Mouse (Mus musculus): Measurements from ENCODE around the gene Epb41l5. TPM values are rescaled to one million over a fixed set of nuclear protein-coding genes. Genes with fewer than 3 reads are reported as not detected.
A peak's percentile ranks its signal among the peaks of the same experiment; 100 is the strongest.

The Epb41l5 gene
- total RNA-seq, 2 experiments from 2014 or later = 2.7 to 3.6 TPM

- intact Hi-C loops (cut with DNase I) = no loop called here
- DNase-seq = no peak
Observed at GRCm38 (mm10) chr1:119539252-119539651, 109.5 kb downstream of the Epb41l5 start.

GRCm38 (mm10) chr1:119537651-119538050 lies 111.1 kb downstream of the Epb41l5 start:
- intact Hi-C loops (cut with DNase I) = no loop called here
- no peak for DNase-seq

- no peak for DNase-seq
- intact Hi-C loops (cut with DNase I) = no loop called here
Observed at GRCm38 (mm10) chr1:119536122-119536521, 112.7 kb downstream of the Epb41l5 start.

- DNase-seq = no peak
- intact Hi-C loops (cut with DNase I) = no loop called here
Observed at GRCm38 (mm10) chr1:119534341-119534740, 114.5 kb downstream of the Epb41l5 start.

- DNase-seq = no peak
- intact Hi-C loops (cut with DNase I) = no loop called here
Observed at GRCm38 (mm10) chr1:119533093-119533805, 115.6 kb downstream of the Epb41l5 start.

- intact Hi-C loops (cut with DNase I) = no loop called here
- DNase-seq = no peak
Observed at GRCm38 (mm10) chr1:119532165-119532564, 116.6 kb downstream of the Epb41l5 start.

- intact Hi-C loops (cut with DNase I) = no loop called here
- no peak for DNase-seq
Observed at GRCm38 (mm10) chr1:119530941-119531340, 117.9 kb downstream of the Epb41l5 start.

- intact Hi-C loops (cut with DNase I) = no loop called here
Observed at GRCm38 (mm10) chr1:119525689-119526591, 122.9 kb downstream of the Epb41l5 start, which contains the start of gene Tmem185b. Tmem185b (plus strand) TSS chr1:119526160.

GRCm38 (mm10) chr1:119525004-119525444 lies 123.8 kb downstream of the Epb41l5 start:
- no peak for DNase-seq
- intact Hi-C loops (cut with DNase I) = no loop called here

More at GRCm38 (mm10) chr1:119525689-119526591, 122.9 kb downstream of the Epb41l5 start, which contains the start of gene Tmem185b:
- DNase-seq = peak; percentile 88 to 91

GRCm38 (mm10) chr1:119523826-119524225 lies 125.0 kb downstream of the Epb41l5 start:
- DNase-seq = no peak
- intact Hi-C loops (cut with DNase I) = no loop called here

GRCm38 (mm10) chr1:119523369-119523768 lies 125.4 kb downstream of the Epb41l5 start:
- no peak for DNase-seq
- intact Hi-C loops (cut with DNase I) = no loop called here

- DNase-seq = no peak
- intact Hi-C loops (cut with DNase I) = no loop called here
Observed at GRCm38 (mm10) chr1:119522726-119523125, 126.1 kb downstream of the Epb41l5 start.

GRCm38 (mm10) chr1:119521681-119522080 lies 127.1 kb downstream of the Epb41l5 start:
- intact Hi-C loops (cut with DNase I) = no loop called here
- DNase-seq = no peak

- intact Hi-C loops (cut with DNase I) = no loop called here
- DNase-seq = no peak
Observed at GRCm38 (mm10) chr1:119521029-119521428, 127.8 kb downstream of the Epb41l5 start.

GRCm38 (mm10) chr1:119519286-119519685 lies 129.5 kb downstream of the Epb41l5 start:
- intact Hi-C loops (cut with DNase I) = no loop called here
- DNase-seq = no peak

GRCm38 (mm10) chr1:119518786-119519185 lies 130.0 kb downstream of the Epb41l5 start:
- intact Hi-C loops (cut with DNase I) = no loop called here

GRCm38 (mm10) chr1:119518060-119518459 lies 130.7 kb downstream of the Epb41l5 start:
- no peak for DNase-seq
- intact Hi-C loops (cut with DNase I) = no loop called here

More at GRCm38 (mm10) chr1:119518786-119519185, 130.0 kb downstream of the Epb41l5 start:
- DNase-seq = no peak

GRCm38 (mm10) chr1:119510857-119511256 lies 137.9 kb downstream of the Epb41l5 start:
- DNase-seq = no peak
- intact Hi-C loops (cut with DNase I) = no loop called here

- intact Hi-C loops (cut with DNase I) = no loop called here
- no peak for DNase-seq
Observed at GRCm38 (mm10) chr1:119510409-119510808, 138.4 kb downstream of the Epb41l5 start.

GRCm38 (mm10) chr1:119509474-119509873 lies 139.3 kb downstream of the Epb41l5 start:
- intact Hi-C loops (cut with DNase I) = no loop called here
- DNase-seq = no peak

- intact Hi-C loops (cut with DNase I) = no loop called here
- no peak for DNase-seq
Observed at GRCm38 (mm10) chr1:119508548-119508947, 140.3 kb downstream of the Epb41l5 start.

All from gastrocnemius, postnatal 36 days (tissue).